Mouse (Mus musculus): ENCODE measurements around the gene Nkx2-3.

DNA sequence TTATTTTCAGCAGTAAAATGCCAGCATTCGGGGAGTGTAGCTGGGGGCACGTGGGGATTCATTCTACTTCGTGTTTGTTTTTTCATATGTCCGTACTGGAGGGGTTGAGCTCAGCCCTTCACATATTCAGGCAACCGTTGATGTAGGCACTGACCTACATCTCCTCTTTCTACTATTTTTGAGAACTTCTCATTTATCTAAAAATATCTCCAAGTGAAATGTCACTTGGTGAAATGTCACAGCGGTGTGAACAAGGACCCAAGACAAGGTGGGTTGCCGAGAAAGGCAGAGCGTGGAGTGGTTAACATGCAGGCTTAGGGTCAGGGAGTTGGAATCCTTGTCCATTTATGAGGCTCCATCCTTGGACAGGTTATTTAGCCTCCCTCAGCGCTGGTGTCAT is 35.1 kb downstream of the Nkx2-3 start:
- TF ChIP-seq POLR2A (IDR thresholded peaks at IDR 0.05; ENCODE audit: control insufficient read depth, low read depth, low read length) (no peak), CTCF (IDR thresholded peaks at IDR 0.05; ENCODE audit: control insufficient read depth, insufficient read depth, insufficient replicate concordance, low read depth, low read length) (no peak)
